Mouse (Mus musculus) limb, embryonic 10.5 days (tissue): ENCODE results near the gene Gng4. TPM values are rescaled to one million over a fixed set of nuclear protein-coding genes. Genes with fewer than 3 reads are reported as not detected.

Experiments used
- polyA plus RNA-seq: library from polyadenylated mRNA; unstranded; fragments of >200 nt; fragmentation: Nextera tagmentation; extraction: Ambion mirVana; gene quantifications from 2 replicates; pipeline ENCODE4 v1.2.1, GENCODE M21; 2016

Gene Gng4
- polyA plus RNA-seq, 1 experiment from 2014 or later: 0.16 TPM

Other genes starting within 250 kb of the Gng4 start
- gene Lyst, start 193.7 kb upstream of the Gng4 start, polyA plus RNA-seq: 2.3 TPM in 2 replicates
- gene B3galnt2, start 170.4 kb downstream of the Gng4 start, polyA plus RNA-seq: 55.0 and 58.3 TPM in 2 replicates